Mouse (Mus musculus) G1E (cell line): ENCODE measurements at regions not wholly inside any gene's neighbourhood (a gene's known extent, or its start where the extent isn't known, plus 50 kb on each side); places are given as distances from the start of the nearest gene placed in this dataset.

Experiments
- CTCF ChIP-seq: IDR thresholded peaks from 2 replicates; pipeline ENCODE4 v1.5.1; 2012; ENCODE audit warnings: low read depth, low read length, inconsistent platforms, mixed read lengths
- GATA1 ChIP-seq: IDR thresholded peaks from 2 replicates; pipeline ENCODE4 v1.6.1; 2012; ENCODE audit warnings: borderline replicate concordance, low read length, inconsistent platforms, mixed read lengths
- POLR2AphosphoS5 ChIP-seq: IDR thresholded peaks from 2 replicates; pipeline ENCODE4 v1.6.1; 2012; ENCODE audit warnings: low read depth, low read length, inconsistent platforms; ENCODE audit not compliant: insufficient replicate concordance
- TAL1 ChIP-seq: conservative IDR thresholded peaks from 2 replicates; pipeline ENCODE4 v1.6.1; 2012; ENCODE audit warnings: low read depth, low read length, inconsistent platforms, mixed read lengths

GRCm38 (mm10) chr5:72224551-72224966 is 56.6 kb upstream of the Commd8 start:
- no peak for TF ChIP-seq CTCF
- no peak for TF ChIP-seq GATA1
- TF ChIP-seq POLR2AphosphoS5, result no peak
- no peak for TF ChIP-seq TAL1
